Mouse (Mus musculus) erythroblast, embryonic 14.5 days (primary cell): ENCODE results near the gene Tbc1d2. TPM values are rescaled to one million over a fixed set of nuclear protein-coding genes. Genes with fewer than 3 reads are reported as not detected.
"Not testable (repeated sequence)": the region's sequence is repeated elsewhere in the genome, so short reads cannot be mapped to it uniquely, and the experiment has no call there.

Experiments used
- H3K27me3 ChIP-seq: 2 replicates; pipeline ENCODE4 v1.6.1; 2012; ENCODE audit warnings: inconsistent platforms; ENCODE audit not compliant: control insufficient read depth
- H3K36me3 ChIP-seq: 2 replicates; pipeline ENCODE4 v1.6.1; 2012; ENCODE audit warnings: mild to moderate bottlenecking, inconsistent platforms; ENCODE audit not compliant: control insufficient read depth
- H3K4me1 ChIP-seq: 2 replicates; pipeline ENCODE4 v1.6.1; 2012; ENCODE audit warnings: inconsistent platforms; ENCODE audit not compliant: control insufficient read depth
- H3K4me3 ChIP-seq: replicated peaks from 2 replicates; pipeline ENCODE3; 2012; ENCODE audit warnings: moderate library complexity, mild to moderate bottlenecking, inconsistent platforms
- H3K9me3 ChIP-seq: 2 replicates; pipeline ENCODE4 v1.6.1; 2012; ENCODE audit warnings: low read length, inconsistent platforms, mixed read lengths; ENCODE audit not compliant: control insufficient read depth
- GATA1 ChIP-seq: IDR thresholded peaks from 2 replicates; pipeline ENCODE4 v1.6.1; 2012; ENCODE audit warnings: low read length, inconsistent platforms, mixed read lengths
- TAL1 ChIP-seq: IDR thresholded peaks from 3 replicates; pipeline ENCODE4 v1.6.1; 2012; ENCODE audit warnings: low read length, inconsistent platforms, mixed read lengths
- polyA plus RNA-seq: library from polyadenylated mRNA; stranded (reverse); fragments of >175 nt; gene quantifications from 2 replicates; pipeline ENCODE4 v1.2.3, GENCODE M21; 2012

The Tbc1d2 gene
- polyA plus RNA-seq, 1 experiment = 0.03 TPM

DNA sequence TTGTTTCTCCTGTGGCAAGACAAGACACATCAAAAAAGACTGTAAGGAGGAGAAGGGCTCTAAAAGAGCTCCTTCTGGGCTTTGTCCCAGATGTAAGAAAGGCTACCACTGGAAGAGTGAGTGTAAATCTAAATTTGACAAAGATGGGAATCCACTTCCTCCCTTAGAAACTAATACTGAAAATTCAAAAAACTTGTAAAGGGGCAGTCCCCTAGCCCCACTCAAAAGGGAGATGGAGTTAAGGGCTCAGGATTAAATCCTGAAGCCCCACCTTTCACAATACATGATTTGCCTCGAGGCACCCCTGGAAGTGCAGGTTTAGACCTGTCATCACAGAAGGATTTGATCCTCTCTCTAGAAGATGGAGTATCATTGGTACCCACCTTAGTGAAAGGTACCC lies 71.8 kb downstream of the Tbc1d2 start:
- no peaks in the 10 kb centered on the region for H3K36me3 ChIP-seq
- H3K4me1 ChIP-seq = no peaks in the 10 kb centered on the region
- H3K4me3 ChIP-seq = no peak overlapping the region
- H3K27me3 ChIP-seq = 0 out of 2 replicates have a peak, but pooled peaks cover 2% of the 10 kb centered on the region
- H3K9me3 ChIP-seq = no peaks in the 10 kb centered on the region; the same call in 1 of the 2 replicates
- TF ChIP-seq TAL1 (no peak), GATA1 (no peak)

DNA sequence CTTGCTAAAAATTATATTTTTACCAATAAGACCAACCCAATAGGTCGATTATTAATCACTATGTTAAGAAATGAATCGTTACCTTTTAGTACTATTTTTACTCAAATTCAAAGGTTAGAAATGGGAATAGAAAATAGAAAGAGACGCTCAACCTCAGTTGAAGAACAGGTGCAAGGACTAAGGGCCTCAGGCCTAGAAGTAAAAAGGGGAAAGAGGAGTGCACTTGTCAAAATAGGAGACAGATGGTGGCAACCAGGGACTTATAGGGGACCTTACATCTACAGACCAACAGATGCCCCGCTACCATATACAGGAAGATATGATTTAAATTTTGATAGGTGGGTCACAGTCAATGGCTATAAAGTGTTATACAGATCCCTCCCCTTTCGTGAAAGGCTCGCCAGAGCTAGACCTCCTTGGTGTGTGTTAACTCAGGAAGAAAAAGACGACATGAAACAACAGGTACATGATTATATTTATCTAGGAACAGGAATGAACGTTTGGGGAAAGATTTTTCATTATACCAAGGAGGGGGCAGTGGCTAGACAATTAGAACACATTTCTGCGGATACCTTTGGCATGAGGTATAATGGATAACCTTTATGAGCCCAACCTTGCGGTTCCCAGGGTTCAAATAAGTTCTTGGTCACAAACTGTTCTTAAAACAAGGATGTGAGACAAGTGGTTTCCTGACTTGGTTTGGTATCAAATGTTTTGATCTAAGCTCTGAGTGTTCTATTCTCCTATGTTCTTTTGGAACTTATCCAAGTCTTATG lies 74.3 kb downstream of the Tbc1d2 start:
- H3K36me3 ChIP-seq, H3K27me3 ChIP-seq, H3K9me3 ChIP-seq, H3K4me3 ChIP-seq, H3K4me1 ChIP-seq: not testable (repeated sequence)

DNA sequence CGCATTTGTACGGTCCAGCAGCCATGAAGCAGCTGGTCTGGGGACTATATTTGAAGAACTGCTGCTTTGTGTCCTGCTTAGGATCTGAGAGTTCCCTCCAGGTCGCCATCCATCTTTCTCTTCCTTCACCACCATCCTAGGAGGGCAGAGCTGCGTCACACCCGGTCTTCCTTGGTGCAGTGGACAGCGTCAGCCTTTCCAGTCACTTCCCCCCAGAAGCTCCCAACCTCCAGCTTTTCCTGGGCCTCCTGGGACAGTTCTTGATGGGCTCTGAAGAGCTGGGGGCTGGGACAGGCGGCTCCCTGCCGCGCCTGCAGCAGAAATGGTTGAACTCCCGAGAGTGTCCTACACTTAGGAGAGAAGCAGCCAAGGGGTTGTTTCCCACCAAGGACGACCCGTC lies 75.2 kb downstream of the Tbc1d2 start:
- Histone ChIP-seq H3K4me3 (no peak overlapping the region), H3K36me3 (no peaks in the 10 kb centered on the region), H3K9me3 (no peaks in the 10 kb centered on the region), H3K27me3 (0 out of 2 replicates have a peak, but pooled peaks cover 2% of the 10 kb centered on the region), H3K4me1 (no peaks in the 10 kb centered on the region)
- TF ChIP-seq GATA1 (no peak), TAL1 (no peak)

DNA sequence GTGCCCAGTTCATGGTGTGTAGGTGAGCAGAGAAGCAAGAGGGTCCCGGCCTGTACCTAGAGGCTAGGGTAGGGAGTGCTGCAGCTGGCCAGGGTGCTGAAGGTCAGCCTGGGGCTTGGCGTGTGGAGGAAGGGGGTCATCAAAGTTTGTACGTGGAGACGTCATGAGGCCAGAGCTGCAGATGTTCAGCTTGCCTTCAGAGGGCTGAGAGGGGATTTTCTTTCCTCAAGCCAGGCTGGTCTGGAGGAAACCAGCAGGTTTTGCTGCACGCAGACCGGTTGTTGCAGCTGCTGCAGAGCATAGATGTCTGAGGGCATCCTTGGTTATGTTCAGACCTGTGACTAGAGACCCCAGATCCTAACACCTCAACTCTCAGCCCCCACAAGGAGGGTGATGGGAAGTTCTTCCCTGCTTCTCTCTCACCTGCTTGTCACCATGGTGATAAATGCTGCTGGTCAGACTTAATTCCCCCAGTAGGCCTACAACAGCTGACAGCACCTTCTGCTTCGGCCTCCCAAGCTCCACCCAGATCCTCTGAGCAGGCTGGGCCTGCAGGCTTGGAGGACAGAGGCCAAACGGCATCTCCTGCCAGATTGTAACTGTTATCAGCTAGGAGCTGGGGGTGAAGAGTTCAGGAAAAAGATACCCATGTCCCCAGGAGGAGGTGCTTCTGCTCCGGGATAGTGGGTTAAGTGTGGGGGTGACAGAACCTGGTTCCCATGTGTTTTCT lies 75.8 kb downstream of the Tbc1d2 start:
- Histone ChIP-seq H3K4me1 (no peaks in the 10 kb centered on the region), H3K27me3 (0 out of 2 replicates have a peak, but pooled peaks cover 2% of the 10 kb centered on the region), H3K9me3 (no peaks in the 10 kb centered on the region), H3K36me3 (no peaks in the 10 kb centered on the region), H3K4me3 (no peak overlapping the region)
- no peak for TF ChIP-seq TAL1
- TF ChIP-seq GATA1 = no peak

DNA sequence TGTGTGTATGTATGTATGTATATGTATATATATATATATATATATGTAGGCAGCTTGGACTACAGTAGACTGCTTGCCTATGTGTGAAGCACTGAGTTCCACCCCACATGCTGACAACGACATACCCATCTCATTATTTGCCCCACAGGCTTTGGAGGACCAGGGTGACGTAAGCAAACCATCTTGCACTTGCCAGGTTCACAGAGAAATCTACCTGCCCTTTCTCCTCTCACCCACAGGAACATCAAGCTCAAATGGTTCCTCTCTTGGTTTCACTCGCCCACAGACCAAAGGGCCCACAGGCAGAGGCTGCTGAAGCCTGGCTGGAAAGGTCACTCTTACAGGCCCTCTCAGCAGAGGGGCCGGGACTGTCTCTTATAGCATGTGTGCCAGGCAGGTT lies 77.4 kb downstream of the Tbc1d2 start:
- H3K4me1 ChIP-seq = no peaks in the 10 kb centered on the region
- H3K9me3 ChIP-seq = no peaks in the 10 kb centered on the region
- H3K4me3 ChIP-seq = no peak overlapping the region
- no peaks in the 10 kb centered on the region for H3K36me3 ChIP-seq
- no peak for TF ChIP-seq TAL1
- TF ChIP-seq GATA1 = no peak
- H3K27me3 ChIP-seq = 0 out of 2 replicates have a peak, but pooled peaks cover 2% of the 10 kb centered on the region

DNA sequence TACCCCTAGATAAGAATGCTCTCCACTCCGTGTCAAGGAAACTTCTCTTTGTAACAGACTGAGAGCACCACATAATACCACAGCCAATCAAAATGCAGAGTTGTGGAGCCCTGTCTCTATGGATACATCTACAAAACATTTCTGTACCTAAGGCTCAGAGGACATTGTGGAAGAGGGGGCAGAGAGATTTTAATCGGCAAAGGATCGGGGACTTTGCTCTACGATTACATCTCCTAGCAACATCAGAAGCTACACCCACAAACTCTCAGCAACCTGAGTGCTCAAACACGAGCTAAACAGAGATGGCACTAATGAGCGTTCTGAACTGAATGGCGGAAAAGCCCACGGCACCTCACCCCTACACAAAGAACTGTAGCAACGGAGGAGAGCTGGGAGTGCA lies 78.3 kb downstream of the Tbc1d2 start:
- no peaks in the 10 kb centered on the region for H3K4me1 ChIP-seq
- no peak overlapping the region for H3K4me3 ChIP-seq
- H3K36me3 ChIP-seq = no peaks in the 10 kb centered on the region
- no peaks in the 10 kb centered on the region for H3K9me3 ChIP-seq
- H3K27me3 ChIP-seq = 0 out of 2 replicates have a peak, but pooled peaks cover 2% of the 10 kb centered on the region
- TF ChIP-seq TAL1 (no peak), GATA1 (no peak)

DNA sequence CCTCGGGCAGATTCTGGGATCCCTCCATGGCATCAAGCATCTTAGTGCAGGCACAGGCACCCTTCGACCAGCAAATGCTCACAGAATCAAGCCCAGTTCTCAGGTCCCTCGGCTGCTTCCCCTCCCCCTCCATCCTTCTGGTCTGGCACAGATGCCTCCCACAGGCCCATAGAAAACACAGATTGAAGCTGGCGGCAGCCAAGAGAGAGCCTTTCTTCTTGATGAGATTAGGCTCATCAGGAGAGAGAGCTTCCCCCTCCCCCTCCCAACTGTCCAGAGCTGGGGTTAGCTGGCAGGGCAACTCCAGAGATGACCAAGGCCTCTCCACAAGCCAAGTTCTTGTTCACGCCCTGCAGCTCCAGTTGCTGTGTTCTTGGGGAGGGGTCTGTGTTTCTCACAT lies 80.3 kb downstream of the Tbc1d2 start:
- Histone ChIP-seq H3K36me3 (no peaks in the 10 kb centered on the region), H3K27me3 (no peaks in the 10 kb centered on the region), H3K4me3 (no peak overlapping the region), H3K4me1 (no peaks in the 10 kb centered on the region), H3K9me3 (no peaks in the 10 kb centered on the region)
- TF ChIP-seq TAL1 (no peak), GATA1 (no peak)

DNA sequence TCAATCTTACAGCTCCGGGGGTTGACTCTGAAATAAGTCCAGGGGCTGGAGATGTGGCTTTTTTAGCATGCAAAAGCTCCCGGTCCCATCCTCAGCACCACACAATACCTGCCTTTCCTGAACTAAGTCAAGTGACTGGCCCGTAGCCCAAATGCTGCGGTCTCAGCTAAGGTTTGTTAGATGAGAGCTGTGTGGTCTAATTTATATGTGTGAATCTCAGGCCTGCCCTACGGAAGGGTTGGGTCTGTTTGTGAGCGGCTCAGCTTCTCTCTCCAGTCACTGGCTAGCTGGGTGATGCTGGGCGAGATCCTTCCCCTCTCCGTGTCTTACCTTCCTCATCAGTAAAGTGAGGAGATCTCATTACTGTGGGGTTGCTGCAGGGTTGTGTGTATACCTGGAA lies 81.8 kb downstream of the Tbc1d2 start:
- H3K36me3 ChIP-seq = no peaks in the 10 kb centered on the region

DNA sequence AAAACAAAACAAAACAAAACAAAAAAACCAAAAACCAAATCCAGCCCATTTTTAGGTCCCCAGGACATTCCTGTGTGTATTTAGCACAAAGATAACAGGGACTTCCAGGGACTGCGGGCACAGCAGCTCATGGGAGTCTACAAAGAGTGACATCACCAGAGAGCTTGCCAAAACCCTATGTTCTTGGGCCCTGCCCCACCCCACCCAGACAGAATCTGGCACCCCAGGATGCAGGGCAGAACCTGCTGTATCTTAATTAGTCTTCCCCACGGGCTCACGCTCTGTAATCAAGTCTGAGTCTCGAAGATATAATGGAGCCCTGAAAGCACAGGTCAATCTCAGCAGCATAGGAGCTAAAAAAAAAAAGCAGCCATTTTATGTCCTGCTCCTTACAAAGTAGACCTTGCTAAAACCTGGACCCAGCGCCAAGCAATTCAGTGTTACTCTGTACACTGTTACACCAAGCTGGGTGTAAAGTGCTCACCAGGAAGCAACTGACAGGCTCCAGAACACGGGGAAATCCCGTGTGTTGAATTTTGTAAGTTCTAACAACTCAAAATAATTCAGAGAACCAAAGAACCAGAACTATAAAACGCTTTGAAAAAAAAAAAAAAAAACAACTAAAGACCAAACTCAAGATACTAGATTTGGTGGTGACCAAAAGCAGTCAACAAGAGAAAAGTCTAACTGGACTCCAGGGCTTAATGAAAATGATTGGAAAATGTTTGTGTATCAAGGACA lies 82.9 kb downstream of the Tbc1d2 start:
- Histone ChIP-seq H3K4me1 (peaks cover 9% of the 10 kb centered on the region), H3K27me3 (no peaks in the 10 kb centered on the region), H3K4me3 (no peak overlapping the region), H3K9me3 (no peaks in the 10 kb centered on the region), H3K36me3 (no peaks in the 10 kb centered on the region)
- TF ChIP-seq TAL1 = no peak
- no peak for TF ChIP-seq GATA1

More for the DNA sequence above, 81.8 kb downstream of the Tbc1d2 start:
- Histone ChIP-seq H3K9me3 (no peaks in the 10 kb centered on the region), H3K4me3 (no peak overlapping the region), H3K27me3 (no peaks in the 10 kb centered on the region), H3K4me1 (peaks cover 9% of the 10 kb centered on the region)
- TF ChIP-seq TAL1 (no peak), GATA1 (no peak)
